Mouse (Mus musculus) C2C12 (cell line): ENCODE results near the gene Robo4. TPM values are rescaled to one million over a fixed set of nuclear protein-coding genes. Genes with fewer than 3 reads are reported as not detected.

Source experiments
- H3K27me3 ChIP-seq: one replicate; pipeline ENCODE4 v1.6.1; 2011; ENCODE audit not compliant: control insufficient read depth, insufficient read depth, insufficient read length
- H3K36me3 ChIP-seq: one replicate; pipeline ENCODE4 v1.6.1; 2011; ENCODE audit not compliant: control insufficient read depth, insufficient read depth
- H3K4me3 ChIP-seq: one replicate; pipeline ENCODE4 v1.5.1; 2011; ENCODE audit warnings: mild to moderate bottlenecking, control low read depth; ENCODE audit not compliant: poor library complexity, insufficient read depth, severe bottlenecking
- H3K79me2 ChIP-seq: one replicate; pipeline ENCODE4 v1.6.1; 2011; ENCODE audit not compliant: control insufficient read depth, insufficient read depth
- H3K79me3 ChIP-seq: one replicate; pipeline ENCODE4 v1.6.1; 2011; ENCODE audit warnings: low read depth, control low read depth
- H3ac ChIP-seq: one replicate; pipeline ENCODE3; 2011; ENCODE audit warnings: low read depth; ENCODE audit not compliant: control insufficient read depth, insufficient read length
- CEBPB ChIP-seq: IDR thresholded peaks from one replicate; pipeline ENCODE4 v1.6.1; 2011; ENCODE audit warnings: low read depth, mild to moderate bottlenecking, control low read depth, moderate library complexity
- CTCF ChIP-seq: IDR thresholded peaks from one replicate; pipeline ENCODE4 v1.5.1; 2011; ENCODE audit not compliant: control insufficient read depth, insufficient read depth, insufficient read length
- FOSL1 ChIP-seq: IDR thresholded peaks from one replicate; pipeline ENCODE4 v1.8.0; 2011; ENCODE audit warnings: mild to moderate bottlenecking, low read length; ENCODE audit not compliant: poor library complexity, insufficient read depth, severe bottlenecking
- MAX ChIP-seq: IDR thresholded peaks from one replicate; pipeline ENCODE4 v1.6.1; 2011; ENCODE audit warnings: mild to moderate bottlenecking, control low read depth
- MYOD1 ChIP-seq: IDR thresholded peaks from one replicate; pipeline ENCODE4 v1.6.1; 2011; ENCODE audit warnings: low read depth; ENCODE audit not compliant: control insufficient read depth, insufficient read length
- MYOG ChIP-seq: IDR thresholded peaks from one replicate; pipeline ENCODE4 v1.6.1; 2011; ENCODE audit not compliant: control insufficient read depth, insufficient read length; ENCODE audit errors: extremely low read depth
- USF1 ChIP-seq: IDR thresholded peaks from one replicate; pipeline ENCODE4 v1.6.1; 2011; ENCODE audit warnings: low read depth, mild to moderate bottlenecking, control low read depth, moderate library complexity
- polyA plus RNA-seq: library from polyadenylated mRNA; unstranded; fragments of >200 nt; fragmentation: generic; extraction: Trizol; gene quantifications from one replicate; pipeline ENCODE4 v1.2.1, GENCODE M21; 2012; ENCODE audit warnings: missing spikeins

Gene Robo4
- polyA plus RNA-seq, 1 experiment, result not detected

- no peaks in the 10 kb centered on the region for H3K79me2 ChIP-seq
- H3K79me3 ChIP-seq, result no peaks in the 10 kb centered on the region
- no peak for TF ChIP-seq MAX
- no peak for TF ChIP-seq USF1
- no peak for TF ChIP-seq CTCF
- TF ChIP-seq MYOG, result no peak
- TF ChIP-seq CEBPB, result no peak
- TF ChIP-seq MYOD1, result no peak
- TF ChIP-seq FOSL1, result no peak
- peaks cover 6% of the 10 kb centered on the region for H3K27me3 ChIP-seq
- H3K4me3 ChIP-seq, result no peak overlapping the region
- H3ac ChIP-seq, result no peak overlapping the region
- H3K36me3 ChIP-seq, result no peaks in the 10 kb centered on the region
These were observed 9.6 kb upstream of the Robo4 start for GRCm38 (mm10) chr9:37392071-37392470.

DNA sequence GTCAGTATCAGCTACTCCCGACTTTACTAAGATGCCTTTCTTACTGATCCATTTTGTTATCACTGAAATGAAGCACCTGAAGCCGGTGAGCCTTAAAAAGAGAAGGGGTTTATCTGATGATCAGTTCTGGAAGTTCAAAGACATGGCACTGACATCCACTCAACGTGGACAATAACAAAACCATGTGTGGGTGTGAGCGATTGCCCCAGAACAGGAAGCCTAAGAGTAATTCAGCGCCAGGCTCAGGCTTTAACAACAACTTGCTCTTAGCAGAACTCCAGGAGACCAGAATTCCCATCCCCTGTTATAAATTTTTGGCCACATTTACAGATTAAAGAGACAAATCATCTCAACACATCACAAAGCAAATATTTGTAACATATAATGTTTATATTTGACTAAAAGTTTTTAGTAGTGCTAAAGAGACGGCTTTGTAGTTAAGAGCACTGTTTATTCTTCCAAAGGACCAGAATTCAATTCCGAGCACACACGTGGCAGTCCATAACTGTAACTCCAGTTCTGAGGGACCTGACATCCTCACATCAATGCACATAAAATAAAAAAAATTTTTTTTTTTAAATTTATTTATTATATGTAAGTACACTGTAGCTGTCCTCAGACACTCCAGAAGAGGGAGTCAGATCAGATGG lies 8.1 kb upstream of the Robo4 start:
- H3K79me2 ChIP-seq, result no peaks in the 10 kb centered on the region
- H3K27me3 ChIP-seq, result peaks cover 4% of the 10 kb centered on the region
- TF ChIP-seq MYOD1 (no peak), FOSL1 (no peak), CTCF (no peak), CEBPB (no peak), MAX (no peak)
- H3K36me3 ChIP-seq, result no peaks in the 10 kb centered on the region
- no peaks in the 10 kb centered on the region for H3K79me3 ChIP-seq
- no peak overlapping the region for H3ac ChIP-seq
- H3K4me3 ChIP-seq, result no peak overlapping the region

DNA sequence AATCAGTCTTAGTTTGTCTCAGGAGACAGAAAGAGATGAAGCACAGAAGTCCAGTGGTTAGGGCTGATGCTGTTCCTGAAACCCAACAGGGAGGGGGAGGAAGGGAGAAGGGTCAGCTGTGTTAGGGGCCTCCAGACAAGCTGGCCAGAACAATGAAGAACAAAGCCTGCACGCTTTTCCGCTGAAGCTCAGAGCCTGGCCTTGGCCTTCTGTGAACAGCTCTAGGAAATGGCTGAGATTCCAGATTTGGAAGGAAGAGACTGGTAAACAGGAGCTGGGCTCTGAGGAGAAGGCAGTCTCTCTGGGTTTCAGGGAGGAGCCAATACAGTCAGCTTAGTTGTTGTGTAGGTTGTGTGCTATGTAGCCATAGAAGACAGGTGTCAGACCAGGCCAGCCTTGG lies 1.1 kb upstream of the Robo4 start:
- no peak for TF ChIP-seq MYOG
- no peak for TF ChIP-seq CTCF
- no peak for TF ChIP-seq USF1
- TF ChIP-seq MAX, result no peak
- no peak for TF ChIP-seq MYOD1
- TF ChIP-seq FOSL1, result no peak
- TF ChIP-seq CEBPB, result no peak
- H3K79me3 ChIP-seq, result no peaks in the 10 kb centered on the region
- no peaks in the 10 kb centered on the region for H3K79me2 ChIP-seq
- no peak overlapping the region for H3K4me3 ChIP-seq
- no peak overlapping the region for H3ac ChIP-seq
- peaks cover 37% of the 10 kb centered on the region for H3K27me3 ChIP-seq
- H3K36me3 ChIP-seq, result no peaks in the 10 kb centered on the region

DNA sequence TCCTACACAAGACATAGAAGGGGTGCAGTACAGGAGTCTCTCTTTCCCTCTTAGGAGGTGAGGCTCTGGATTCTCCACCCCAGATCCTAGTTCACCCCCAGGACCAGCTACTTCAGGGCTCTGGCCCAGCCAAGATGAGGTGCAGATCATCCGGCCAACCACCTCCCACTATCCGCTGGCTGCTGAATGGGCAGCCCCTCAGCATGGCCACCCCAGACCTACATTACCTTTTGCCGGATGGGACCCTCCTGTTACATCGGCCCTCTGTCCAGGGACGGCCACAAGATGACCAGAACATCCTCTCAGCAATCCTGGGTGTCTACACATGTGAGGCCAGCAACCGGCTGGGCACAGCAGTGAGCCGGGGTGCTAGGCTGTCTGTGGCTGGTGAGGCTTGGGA lies 804 bp downstream of the Robo4 start:
- peaks cover 39% of the 10 kb centered on the region for H3K27me3 ChIP-seq
- H3K79me3 ChIP-seq, result no peaks in the 10 kb centered on the region
- H3K36me3 ChIP-seq, result no peaks in the 10 kb centered on the region
- H3K79me2 ChIP-seq, result no peaks in the 10 kb centered on the region
- TF ChIP-seq MYOD1, result no peak
- no peak for TF ChIP-seq MYOG
- TF ChIP-seq MAX, result no peak
- TF ChIP-seq USF1, result no peak
- TF ChIP-seq CTCF, result no peak
- no peak for TF ChIP-seq FOSL1
- no peak for TF ChIP-seq CEBPB
- no peak overlapping the region for H3ac ChIP-seq
- H3K4me3 ChIP-seq, result no peak overlapping the region

DNA sequence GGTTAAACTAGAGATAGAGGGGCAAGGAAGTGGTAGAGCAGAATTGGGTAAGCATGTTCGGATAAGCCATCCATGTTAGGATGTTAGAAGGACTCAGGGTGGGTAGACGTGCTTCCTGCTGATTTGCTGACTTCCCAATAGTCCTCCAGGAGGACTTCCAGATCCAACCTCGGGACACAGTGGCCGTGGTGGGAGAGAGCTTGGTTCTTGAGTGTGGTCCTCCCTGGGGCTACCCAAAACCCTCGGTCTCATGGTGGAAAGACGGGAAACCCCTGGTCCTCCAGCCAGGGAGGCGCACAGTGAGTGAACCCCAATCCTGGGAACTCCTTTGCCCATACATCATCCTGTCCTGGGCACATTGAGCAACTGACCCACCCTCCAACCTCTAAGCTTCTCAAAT lies 1.3 kb downstream of the Robo4 start:
- H3K79me2 ChIP-seq, result no peaks in the 10 kb centered on the region
- H3ac ChIP-seq, result no peak overlapping the region
- H3K36me3 ChIP-seq, result no peaks in the 10 kb centered on the region
- H3K79me3 ChIP-seq, result no peaks in the 10 kb centered on the region
- no peak overlapping the region for H3K4me3 ChIP-seq
- TF ChIP-seq MYOD1 (no peak), USF1 (no peak), MAX (no peak), CTCF (no peak), MYOG (no peak), FOSL1 (no peak), CEBPB (no peak)
- H3K27me3 ChIP-seq, result peaks cover 44% of the 10 kb centered on the region
